Mouse (Mus musculus) forebrain, embryonic 12.5 days (tissue): ENCODE measurements around the gene Psd. TPM values are rescaled to one million over a fixed set of nuclear protein-coding genes. Genes with fewer than 3 reads are reported as not detected.

Experiments
- ATAC-seq: fragments of 200-750 bp; cut with Nextera tagmentation; 2 replicates; pipeline ENCODE4 v1.8.0; 2017; ENCODE audit warnings: moderate TSS enrichment; ENCODE audit not compliant: low FRiP score
- H3K27ac ChIP-seq: fragments of 300-500 bp; sonication (generic); 2 replicates; pipeline ENCODE4 v1.5.1; 2016; ENCODE audit warnings: mild to moderate bottlenecking
- H3K27me3 ChIP-seq: fragments of 300-500 bp; sonication (generic); 2 replicates; pipeline ENCODE4 v1.6.1; 2016; ENCODE audit warnings: mild to moderate bottlenecking
- H3K36me3 ChIP-seq: fragments of 300-500 bp; sonication (generic); replicated peaks from 2 replicates; pipeline ENCODE4 v1.6.1; 2016; ENCODE audit warnings: mild to moderate bottlenecking
- H3K4me1 ChIP-seq: fragments of 300-500 bp; sonication (generic); 2 replicates; pipeline ENCODE4 v1.6.1; 2016
- H3K4me2 ChIP-seq: fragments of 300-500 bp; sonication (generic); 2 replicates; pipeline ENCODE4 v1.6.1; 2016; ENCODE audit warnings: mild to moderate bottlenecking, moderate library complexity
- H3K4me3 ChIP-seq: fragments of 300-500 bp; sonication (generic); replicated peaks from 2 replicates; pipeline ENCODE4 v1.5.1; 2016; ENCODE audit warnings: mild to moderate bottlenecking
- H3K9ac ChIP-seq: fragments of 300-500 bp; sonication (generic); 2 replicates; pipeline ENCODE4 v1.6.1; 2016; ENCODE audit warnings: mild to moderate bottlenecking
- H3K9me3 ChIP-seq: fragments of 300-500 bp; sonication (generic); 2 replicates; pipeline ENCODE4 v1.6.1; 2016
- WGBS: fragments of 180-500 bp; shearing (Covaris S2); methylation state at CpG from one replicate; pipeline ENCODE4 v1.1.7; 2016; 5-methylcytosine and 5-hydroxymethylcytosine counted together
- polyA plus RNA-seq: library from polyadenylated mRNA; unstranded; fragments of >200 nt; fragmentation: Nextera tagmentation; extraction: Ambion mirVana; gene quantifications from 2 replicates; pipeline ENCODE4 v1.2.1, GENCODE M21; 2016

Psd gene
- 23.1 and 25.4 TPM in 2 replicates for polyA plus RNA-seq

GRCm38 (mm10) chr19:46326756-46327305, at the start of gene Psd:
Psd (minus strand) TSS chr19:46327156.
- peaks cover 61% of the 10 kb centered on the region for H3K4me1 ChIP-seq
- peak within 1 kb of the TSS; percentile 65 for H3K4me3 ChIP-seq
- peak within 1 kb of the TSS; percentile 96 for H3K4me2 ChIP-seq
- H3K27me3 ChIP-seq = peaks cover 56% of the 10 kb centered on the region
- H3K9ac ChIP-seq = peak within 1 kb of the TSS; percentile 70
- no peak for ATAC-seq
- H3K9me3 ChIP-seq = no peaks in the 10 kb centered on the region
- under 1% methylated on average over 35 of the region's 35 CpGs for WGBS
- H3K36me3 ChIP-seq = peaks cover 17% of the 10 kb centered on the region
- peak within 1 kb of the TSS; percentile 96 for H3K27ac ChIP-seq

GRCm38 (mm10) chr19:46375891-46376290, 48.9 kb upstream of the Psd start:
- H3K36me3 ChIP-seq = peaks cover 48% of the 10 kb centered on the region
- H3K4me3 ChIP-seq = no peak overlapping the region
- H3K9me3 ChIP-seq = no peaks in the 10 kb centered on the region
- ATAC-seq = no peak
- no peak overlapping the region for H3K9ac ChIP-seq
- no peaks in the 10 kb centered on the region for H3K27me3 ChIP-seq
- no peaks in the 10 kb centered on the region for H3K4me1 ChIP-seq
- 75% methylated on average over 4 of the region's 4 CpGs for WGBS
- no peak overlapping the region for H3K27ac ChIP-seq
- no peak overlapping the region for H3K4me2 ChIP-seq

GRCm38 (mm10) chr19:46375489-46375888, 48.5 kb upstream of the Psd start:
- 61% methylated on average over 5 of the region's 5 CpGs for WGBS
- no peaks in the 10 kb centered on the region for H3K27me3 ChIP-seq
- no peak for ATAC-seq
- no peak overlapping the region for H3K4me2 ChIP-seq
- peaks cover 44% of the 10 kb centered on the region for H3K36me3 ChIP-seq
- no peaks in the 10 kb centered on the region for H3K4me1 ChIP-seq
- no peak overlapping the region for H3K9ac ChIP-seq
- H3K9me3 ChIP-seq = no peaks in the 10 kb centered on the region
- H3K27ac ChIP-seq = no peak overlapping the region
- no peak overlapping the region for H3K4me3 ChIP-seq

GRCm38 (mm10) chr19:46374477-46375088, 47.6 kb upstream of the Psd start:
- no peak overlapping the region for H3K9ac ChIP-seq
- no peaks in the 10 kb centered on the region for H3K9me3 ChIP-seq
- H3K4me2 ChIP-seq = no peak overlapping the region
- H3K27ac ChIP-seq = no peak overlapping the region
- 0 out of 2 replicates have a peak, but pooled peaks have one; percentile 33 for ATAC-seq
- no peaks in the 10 kb centered on the region for H3K27me3 ChIP-seq
- peaks cover 35% of the 10 kb centered on the region for H3K36me3 ChIP-seq
- 57% methylated on average over 21 of the region's 21 CpGs for WGBS
- no peaks in the 10 kb centered on the region for H3K4me1 ChIP-seq
- H3K4me3 ChIP-seq = no peak overlapping the region

- Histone ChIP-seq H3K9ac (no peak overlapping the region), H3K4me1 (no peaks in the 10 kb centered on the region), H3K4me3 (no peak overlapping the region), H3K27me3 (no peaks in the 10 kb centered on the region), H3K4me2 (no peak overlapping the region), H3K27ac (no peak overlapping the region), H3K9me3 (no peaks in the 10 kb centered on the region), H3K36me3 (no peaks in the 10 kb centered on the region; the same call in 1 of the 2 replicates)
- 28% methylated on average over 4 of the region's 4 CpGs for WGBS
- no peak for ATAC-seq
Measured at GRCm38 (mm10) chr19:46369204-46369603, 42.2 kb upstream of the Psd start.

GRCm38 (mm10) chr19:46367798-46368590, 41.0 kb upstream of the Psd start:
- 88% methylated on average over 23 of the region's 23 CpGs for WGBS
- H3K4me1 ChIP-seq = no peaks in the 10 kb centered on the region
- no peak overlapping the region for H3K4me2 ChIP-seq
- no peaks in the 10 kb centered on the region; the same call in 1 of the 2 replicates for H3K36me3 ChIP-seq
- no peak overlapping the region for H3K4me3 ChIP-seq
- no peak overlapping the region for H3K9ac ChIP-seq
- H3K27me3 ChIP-seq = no peaks in the 10 kb centered on the region
- no peak overlapping the region for H3K27ac ChIP-seq
- ATAC-seq = no peak
- H3K9me3 ChIP-seq = no peaks in the 10 kb centered on the region

GRCm38 (mm10) chr19:46363294-46364009, 36.5 kb upstream of the Psd start:
- Histone ChIP-seq H3K4me2 (no peak overlapping the region), H3K36me3 (no peaks in the 10 kb centered on the region), H3K9ac (no peak overlapping the region), H3K27me3 (peaks cover under 1% of the 10 kb centered on the region), H3K4me3 (no peak overlapping the region), H3K27ac (no peak overlapping the region), H3K9me3 (no peaks in the 10 kb centered on the region), H3K4me1 (no peaks in the 10 kb centered on the region)
- no peak for ATAC-seq
- 84% methylated on average over 11 of the region's 11 CpGs for WGBS

GRCm38 (mm10) chr19:46362104-46362503, 35.1 kb upstream of the Psd start:
- H3K4me1 ChIP-seq = peaks cover 7% of the 10 kb centered on the region; the same call in 1 of the 2 replicates
- H3K4me2 ChIP-seq = no peak overlapping the region
- no peaks in the 10 kb centered on the region for H3K36me3 ChIP-seq
- 85% methylated on average over 8 of the region's 8 CpGs for WGBS
- H3K27me3 ChIP-seq = peaks cover 14% of the 10 kb centered on the region
- H3K9ac ChIP-seq = no peak overlapping the region
- no peak for ATAC-seq
- no peak overlapping the region for H3K27ac ChIP-seq
- no peaks in the 10 kb centered on the region for H3K9me3 ChIP-seq
- no peak overlapping the region for H3K4me3 ChIP-seq

GRCm38 (mm10) chr19:46358381-46358780, 31.4 kb upstream of the Psd start:
- H3K36me3 ChIP-seq = no peaks in the 10 kb centered on the region
- 56% methylated on average over 4 of the region's 4 CpGs for WGBS
- no peak overlapping the region for H3K4me3 ChIP-seq
- no peak overlapping the region for H3K4me2 ChIP-seq
- peaks cover 19% of the 10 kb centered on the region for H3K27me3 ChIP-seq
- H3K27ac ChIP-seq = no peak overlapping the region
- H3K4me1 ChIP-seq = peaks cover 15% of the 10 kb centered on the region; the same call in 1 of the 2 replicates
- H3K9me3 ChIP-seq = no peaks in the 10 kb centered on the region
- H3K9ac ChIP-seq = no peak overlapping the region
- no peak for ATAC-seq

GRCm38 (mm10) chr19:46357344-46358280, 30.7 kb upstream of the Psd start:
- Histone ChIP-seq H3K4me3 (peak overlapping the region; percentile 55), H3K9me3 (no peaks in the 10 kb centered on the region), H3K36me3 (no peaks in the 10 kb centered on the region), H3K4me2 (peak overlapping the region; percentile 73), H3K27ac (no peak overlapping the region), H3K9ac (peak overlapping the region; percentile 62; the same call in 1 of the 2 replicates), H3K27me3 (peaks cover 21% of the 10 kb centered on the region), H3K4me1 (peaks cover 15% of the 10 kb centered on the region; the same call in 1 of the 2 replicates)
- WGBS = 19% methylated on average over 25 of the region's 25 CpGs
- no peak for ATAC-seq

GRCm38 (mm10) chr19:46356701-46357138, 29.8 kb upstream of the Psd start:
- H3K4me2 ChIP-seq = peak overlapping the region; percentile 73
- peak overlapping the region; percentile 55 for H3K4me3 ChIP-seq
- H3K9ac ChIP-seq = peak overlapping the region; percentile 62
- no peak overlapping the region for H3K27ac ChIP-seq
- peaks cover 25% of the 10 kb centered on the region for H3K27me3 ChIP-seq
- peak; percentile 94 for ATAC-seq
- peaks cover 15% of the 10 kb centered on the region; the same call in 1 of the 2 replicates for H3K4me1 ChIP-seq
- no peaks in the 10 kb centered on the region for H3K9me3 ChIP-seq
- 1% methylated on average over 29 of the region's 29 CpGs for WGBS
- H3K36me3 ChIP-seq = no peaks in the 10 kb centered on the region
